Mouse (Mus musculus): ENCODE measurements around the gene Eml5.

Gene Eml5

DNA sequence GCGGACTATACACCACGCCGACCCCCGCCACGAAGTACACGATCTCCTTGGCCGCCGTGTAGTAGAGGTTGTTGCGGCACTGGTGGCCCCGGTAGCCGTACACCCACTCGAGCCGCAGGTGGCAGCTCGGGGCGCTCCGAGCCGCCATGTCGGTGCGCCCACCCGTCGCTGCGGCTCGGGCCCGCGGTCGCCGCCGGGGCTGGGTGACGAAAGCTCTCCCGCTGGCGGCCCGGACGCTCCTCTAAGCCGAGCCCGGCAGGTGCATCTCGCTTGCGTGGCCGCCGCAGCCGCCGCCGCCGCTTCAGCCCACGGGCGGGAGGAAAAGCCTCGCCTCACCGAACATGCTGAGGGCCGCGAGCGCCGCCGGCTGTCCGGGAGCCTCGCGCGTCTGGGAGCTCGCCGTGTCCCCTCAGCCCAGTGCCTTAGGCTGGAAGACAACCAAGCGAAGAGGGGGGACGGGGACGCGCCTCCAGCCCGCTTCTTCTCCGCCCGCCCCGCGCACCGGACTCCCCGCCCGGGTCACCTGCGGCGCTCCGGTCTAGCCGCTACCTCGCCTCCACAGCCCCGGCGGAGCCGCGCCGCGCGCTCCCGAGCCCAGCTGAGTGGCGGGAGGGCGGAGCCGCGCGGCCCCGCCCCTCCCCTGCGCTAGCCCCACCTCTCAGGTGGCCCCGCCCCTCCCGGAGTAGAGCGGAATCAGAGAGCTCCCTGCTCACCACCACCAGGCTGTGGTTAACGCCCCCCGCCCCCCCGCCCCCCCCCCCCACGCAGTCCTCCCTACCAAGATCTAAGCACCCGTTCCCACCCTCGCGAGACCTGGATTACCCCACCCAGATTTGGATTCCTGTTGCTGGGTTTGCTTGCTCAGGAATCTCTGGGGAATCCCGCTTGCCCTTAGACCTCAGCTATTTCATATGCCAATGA is at the start of gene Eml5:
Gene Eml5 (minus strand): TSS at position 604 of the 921 bp plus-strand sequence.
- DNase-seq (ENCODE audit: low spot score), result peak; percentile 60

DNA sequence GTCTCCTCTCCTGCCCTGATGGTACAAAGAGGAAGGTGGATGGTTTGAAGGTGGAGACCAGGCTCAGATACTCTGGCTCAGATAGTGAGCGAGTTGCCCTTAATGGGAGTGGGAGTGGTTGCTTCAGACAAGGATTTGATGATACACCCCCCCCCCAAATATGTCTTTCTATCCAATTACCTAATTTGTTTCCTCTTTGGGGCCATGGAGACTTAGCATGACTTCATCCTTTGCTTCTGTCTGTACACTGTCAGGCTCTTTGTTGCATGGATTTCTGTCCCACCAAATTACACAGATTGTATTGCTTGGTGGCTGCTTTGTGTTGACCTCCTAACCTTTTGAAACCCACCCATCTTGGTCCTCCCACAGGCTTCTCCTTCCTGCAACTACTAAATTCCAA is 31.6 kb upstream of the Eml5 start:
- no peak for DNase-seq (ENCODE audit: low spot score)

DNA sequence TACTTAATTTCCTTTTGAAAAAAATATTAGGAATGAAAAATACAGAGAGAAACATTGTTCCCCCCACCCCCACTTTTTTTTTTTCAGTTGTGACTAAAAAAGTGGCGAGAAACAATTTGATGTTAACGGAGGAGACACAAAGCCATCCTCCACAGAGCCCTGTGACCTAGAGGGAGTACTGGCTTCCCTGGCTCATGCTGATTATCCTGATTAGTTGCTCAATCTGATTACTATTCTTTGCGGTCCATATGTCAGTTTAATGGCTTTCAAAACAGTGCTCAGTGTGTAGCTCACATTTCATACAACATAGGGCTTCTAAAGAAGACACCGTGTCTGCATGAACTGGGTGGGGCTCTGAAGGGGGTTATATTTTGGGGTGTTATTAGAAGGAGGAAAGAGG is 31.2 kb upstream of the Eml5 start:
- no peak for DNase-seq (ENCODE audit: low spot score)

DNA sequence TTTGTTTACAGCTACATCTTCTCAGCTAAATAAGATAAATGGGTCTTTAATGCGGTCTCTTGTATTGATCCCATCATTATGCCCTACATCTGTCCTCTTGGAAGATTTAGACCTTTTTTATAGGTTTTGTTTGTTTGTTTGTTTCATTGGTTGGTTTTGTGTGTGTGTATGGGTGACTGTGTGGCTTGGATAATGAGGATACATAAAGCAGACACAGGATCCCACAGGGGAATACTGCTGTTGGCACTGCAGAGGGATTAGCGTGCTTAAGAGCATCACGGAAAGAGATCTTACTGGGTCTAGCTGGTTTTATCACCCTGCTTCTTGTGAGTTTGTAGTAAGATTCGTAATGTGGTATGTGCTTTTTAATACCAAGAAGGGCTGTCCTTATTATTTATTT is 29.9 kb upstream of the Eml5 start:
- DNase-seq (ENCODE audit: low spot score), result no peak

DNA sequence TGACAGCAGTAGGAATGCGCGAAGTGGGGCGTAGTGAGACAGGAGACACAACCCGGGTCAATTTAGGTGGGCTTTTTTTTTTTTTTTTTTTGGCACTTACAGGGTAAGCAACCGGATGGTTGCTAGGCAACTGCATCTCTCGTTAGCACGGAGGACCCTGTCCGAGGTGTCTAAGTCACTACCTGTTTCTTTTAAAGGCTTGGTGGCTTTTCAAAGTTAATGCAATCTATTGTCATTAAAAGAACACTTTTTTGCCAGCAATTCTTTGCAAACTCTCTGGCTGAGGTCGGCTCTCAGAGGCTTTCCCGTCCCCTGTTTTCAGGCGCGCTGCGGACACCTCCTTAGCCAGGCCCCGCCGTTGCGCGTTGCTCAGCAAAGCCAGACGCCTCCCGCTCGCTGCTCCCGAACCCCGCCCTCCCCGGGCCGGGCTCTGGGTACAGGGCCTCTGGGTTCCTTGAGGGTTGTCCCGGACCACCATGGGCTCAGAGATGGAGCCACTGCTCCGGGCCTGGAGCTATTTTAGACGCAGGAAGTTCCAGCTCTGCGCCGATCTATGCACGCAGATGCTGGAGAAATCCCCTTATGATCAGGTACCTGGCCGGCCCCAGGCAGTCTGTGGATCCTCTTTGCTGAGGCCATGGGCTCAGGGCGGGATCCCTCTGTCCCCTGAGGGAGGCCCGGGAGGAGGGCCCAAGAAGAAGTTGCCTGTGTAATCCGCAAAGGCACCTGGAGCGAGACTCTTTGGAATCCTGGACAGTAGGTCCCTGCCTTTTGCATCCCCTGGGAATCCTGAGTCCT is 19.1 kb upstream of the Eml5 start, which contains the start of gene Ttc8:
Gene Ttc8 (plus strand): TSS at position 381 of the 798 bp plus-strand sequence.
- peak; percentile 83 for DNase-seq (ENCODE audit: low spot score)

DNA sequence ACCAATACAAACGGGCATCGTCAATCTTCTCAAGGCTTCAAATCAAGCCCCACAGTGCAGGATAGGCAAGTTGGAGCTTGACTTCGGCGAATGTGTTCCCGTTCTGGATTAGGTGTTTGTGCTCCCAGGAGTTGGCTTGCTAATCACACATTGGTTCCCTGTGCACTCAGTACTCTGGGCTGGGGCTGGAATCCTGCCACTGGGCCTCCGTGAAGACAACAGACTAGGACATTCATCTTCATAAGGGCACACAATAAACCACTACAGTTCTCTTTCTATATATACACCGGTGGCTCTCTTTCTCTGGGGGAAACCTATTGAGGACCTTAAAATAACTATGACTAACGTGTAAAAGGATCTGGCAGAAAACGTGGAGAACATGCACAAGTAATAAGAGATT is 8.8 kb upstream of the Eml5 start:
- no peak for DNase-seq (ENCODE audit: low spot score)

DNA sequence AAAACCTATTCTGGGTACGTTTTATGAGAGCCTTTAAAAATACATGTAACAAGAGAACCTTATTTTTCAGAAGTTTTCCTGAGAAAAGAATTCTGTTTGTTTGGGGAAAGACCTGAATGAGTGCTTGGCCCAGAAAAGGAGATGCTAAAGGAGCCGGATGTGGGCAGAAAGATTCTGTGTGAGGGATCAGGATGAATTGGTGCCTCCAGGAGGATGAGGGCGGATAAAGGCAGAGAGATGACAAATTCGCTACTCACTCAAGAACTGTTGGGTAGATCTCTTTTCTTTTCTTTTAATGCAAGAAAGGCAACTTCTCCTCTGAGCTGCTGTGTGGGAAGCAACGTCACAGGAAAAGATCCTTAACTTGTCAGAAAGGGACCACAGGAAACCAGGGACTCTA is 4.2 kb upstream of the Eml5 start:
- no peak for DNase-seq (ENCODE audit: low spot score)

DNA sequence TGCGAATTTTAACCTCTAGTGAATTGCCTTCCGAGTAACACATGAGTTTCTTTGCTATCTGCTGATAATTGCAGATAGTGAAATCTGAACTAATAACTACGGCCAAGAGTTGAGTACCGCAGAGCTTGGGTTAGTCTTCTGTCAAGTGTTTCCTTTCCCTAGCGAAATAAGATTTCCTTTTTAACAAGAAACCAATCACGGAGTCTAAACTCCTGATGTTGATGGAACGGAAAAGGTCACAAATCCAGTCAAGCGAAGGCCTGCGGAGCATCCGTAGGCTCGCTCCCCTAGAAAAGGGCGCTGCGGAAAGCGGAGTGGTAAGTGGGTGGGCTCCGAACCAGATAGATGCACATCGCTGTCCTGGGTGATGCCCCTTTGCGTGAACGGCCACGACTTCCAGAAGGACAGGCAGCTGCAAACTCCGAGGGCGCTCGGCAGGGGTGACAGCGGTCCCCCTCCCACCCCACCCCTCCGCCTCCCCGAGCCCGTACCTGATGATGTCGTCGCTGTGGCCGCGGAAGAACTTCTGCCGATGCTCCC is 873 bp downstream of the Eml5 start:
- DNase-seq (ENCODE audit: low spot score), result no peak

DNA sequence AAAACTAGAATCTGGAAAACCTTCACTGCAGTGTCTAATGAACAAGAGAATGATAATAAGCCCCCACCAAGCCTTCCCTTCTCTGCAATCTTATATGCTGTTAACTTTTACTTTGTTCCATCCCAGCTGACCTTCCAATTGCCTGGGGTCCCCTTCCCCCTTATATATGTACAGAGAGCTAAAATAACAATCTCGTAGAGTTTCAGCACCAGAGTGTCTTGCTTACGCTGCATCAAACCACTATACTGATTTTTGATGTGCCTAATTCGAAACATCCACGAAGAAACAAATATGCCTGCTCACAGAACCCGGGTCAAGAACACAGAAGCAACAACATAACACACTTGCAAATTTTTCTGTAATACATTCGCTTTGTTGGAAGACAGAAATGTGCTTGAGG is 1.6 kb downstream of the Eml5 start:
- no peak for DNase-seq (ENCODE audit: low spot score)

DNA sequence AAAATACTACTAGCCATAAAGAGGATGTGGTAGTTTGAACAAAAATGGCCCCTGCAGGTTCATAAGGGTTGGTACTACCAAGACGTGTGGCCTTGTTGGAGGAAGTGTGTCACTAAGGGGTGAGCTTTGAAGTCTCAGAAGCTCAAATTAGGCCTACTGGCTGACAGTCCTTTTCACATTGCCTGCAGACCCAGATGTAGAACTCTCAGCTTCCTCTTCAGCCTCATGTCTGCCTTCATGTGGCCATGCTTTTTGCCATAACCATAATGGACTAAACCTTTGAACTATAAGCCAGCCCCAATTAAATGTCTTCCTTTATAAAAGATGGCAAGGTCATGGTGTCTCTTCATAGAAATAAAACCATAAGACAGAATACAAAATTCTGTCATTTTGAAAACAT is 4.5 kb downstream of the Eml5 start:
- no peak for DNase-seq (ENCODE audit: low spot score)

DNA sequence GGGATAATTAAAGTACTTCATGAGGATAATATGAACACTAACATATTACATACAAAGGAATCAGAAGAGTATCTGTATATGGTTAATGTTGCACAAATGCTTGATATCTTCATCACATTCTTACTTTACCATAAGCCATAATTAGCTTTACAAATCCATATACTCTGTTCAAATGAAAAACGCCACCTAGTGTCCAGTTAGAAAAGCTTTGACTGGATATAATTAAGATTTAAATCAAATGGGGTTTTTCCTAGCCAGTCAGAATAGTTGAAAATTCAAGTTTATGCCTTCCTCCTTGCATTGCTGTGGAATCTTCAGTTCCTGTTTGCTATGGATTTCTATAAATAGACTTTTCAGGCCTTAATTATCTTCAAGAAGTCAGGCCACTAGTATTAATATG is 16.8 kb downstream of the Eml5 start:
- DNase-seq (ENCODE audit: low spot score), result no peak

DNA sequence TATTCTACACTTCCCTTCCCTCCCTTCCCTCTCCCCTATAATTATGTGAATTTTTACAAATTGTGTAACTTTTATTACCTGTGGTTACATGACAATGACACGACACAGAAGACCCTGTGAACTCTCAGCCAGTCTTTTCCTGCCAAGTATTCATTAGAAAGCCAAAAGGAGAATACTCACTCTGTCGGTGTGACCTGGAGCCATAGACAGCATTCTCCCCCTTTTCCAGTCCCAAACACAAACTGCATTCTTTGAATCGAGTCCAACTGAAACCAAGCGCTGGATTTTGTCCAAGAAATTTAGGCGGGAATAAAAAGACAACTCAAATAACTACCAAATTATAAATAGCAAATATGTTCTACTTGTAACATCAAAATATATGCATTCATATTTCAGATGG is 19.5 kb downstream of the Eml5 start:
- no peak for DNase-seq (ENCODE audit: low spot score)

DNA sequence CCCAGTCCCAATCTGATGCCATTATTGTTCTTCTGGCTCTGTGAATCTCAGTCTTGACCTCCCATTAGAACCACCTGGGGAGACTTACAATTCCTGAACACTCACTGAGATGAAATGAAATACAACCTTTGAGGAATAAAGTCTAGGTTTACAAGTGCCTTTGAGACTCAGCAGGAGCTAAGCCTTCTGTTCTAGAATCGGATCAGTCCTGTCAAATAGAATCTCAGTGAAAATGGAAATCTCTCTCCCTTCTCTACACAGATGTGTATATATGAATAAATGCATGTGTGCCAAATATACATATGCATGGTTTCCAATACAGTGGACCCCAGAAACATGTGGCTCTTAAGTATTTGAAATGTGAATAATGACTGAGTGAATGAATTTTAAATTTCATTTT is 22.6 kb downstream of the Eml5 start:
- DNase-seq (ENCODE audit: low spot score), result no peak

DNA sequence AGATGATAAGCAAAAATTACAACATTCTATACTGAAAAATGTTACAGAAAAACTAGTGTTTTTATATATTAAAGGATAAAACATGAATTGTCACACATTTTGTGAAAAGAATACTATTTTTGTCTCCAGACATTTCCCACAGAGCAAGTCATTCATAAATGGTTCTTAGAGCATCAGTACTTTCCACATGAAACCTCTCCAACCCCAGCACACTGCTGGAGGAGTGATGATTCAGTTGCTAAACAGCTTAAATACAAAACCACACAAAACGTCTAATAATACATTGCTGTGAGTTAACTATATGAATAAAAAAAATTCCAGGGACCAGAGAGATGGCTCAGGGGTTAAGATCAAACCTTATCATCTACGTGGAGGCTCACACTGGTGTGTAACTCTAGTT is 26.1 kb downstream of the Eml5 start:
- DNase-seq (ENCODE audit: low spot score), result no peak

DNA sequence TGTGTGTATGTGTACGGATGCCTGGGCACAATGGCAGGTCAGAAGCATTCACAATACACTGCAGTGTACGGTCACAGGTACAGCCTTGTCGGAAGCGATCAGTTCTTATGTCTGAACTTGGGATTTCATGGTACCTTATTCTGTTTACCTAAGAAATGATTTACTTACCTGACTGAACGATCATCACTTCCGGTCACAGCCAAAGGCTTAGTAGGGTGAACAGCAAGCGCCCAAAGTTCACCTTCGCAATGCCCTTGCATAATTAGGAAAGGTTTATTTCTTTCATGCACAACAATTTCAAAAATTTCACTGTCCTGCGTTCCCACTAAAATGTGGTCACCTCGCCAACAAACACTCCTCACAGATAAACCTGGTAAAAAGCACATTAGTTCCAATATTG is 28.4 kb downstream of the Eml5 start:
- no peak for DNase-seq (ENCODE audit: low spot score)

DNA sequence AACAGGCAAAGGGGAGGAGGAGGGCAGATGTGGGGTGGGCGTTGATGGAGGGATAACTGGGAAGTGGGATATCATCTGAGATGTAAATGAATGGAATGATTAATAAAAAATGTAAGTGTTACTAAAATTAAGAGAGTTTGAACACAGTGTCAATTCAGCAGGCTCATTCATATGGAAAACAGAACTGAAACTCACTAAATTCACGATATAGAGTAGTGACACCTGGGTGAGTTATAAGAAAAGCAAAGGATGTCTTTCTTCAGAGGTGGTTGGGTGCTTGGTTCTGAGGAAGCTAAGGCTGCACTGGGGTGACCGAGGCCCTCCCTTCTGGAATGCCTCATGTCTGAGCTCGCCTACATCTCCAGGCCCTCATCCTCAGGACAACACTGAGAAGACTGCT is 37.8 kb downstream of the Eml5 start:
- no peak for DNase-seq (ENCODE audit: low spot score)

DNA sequence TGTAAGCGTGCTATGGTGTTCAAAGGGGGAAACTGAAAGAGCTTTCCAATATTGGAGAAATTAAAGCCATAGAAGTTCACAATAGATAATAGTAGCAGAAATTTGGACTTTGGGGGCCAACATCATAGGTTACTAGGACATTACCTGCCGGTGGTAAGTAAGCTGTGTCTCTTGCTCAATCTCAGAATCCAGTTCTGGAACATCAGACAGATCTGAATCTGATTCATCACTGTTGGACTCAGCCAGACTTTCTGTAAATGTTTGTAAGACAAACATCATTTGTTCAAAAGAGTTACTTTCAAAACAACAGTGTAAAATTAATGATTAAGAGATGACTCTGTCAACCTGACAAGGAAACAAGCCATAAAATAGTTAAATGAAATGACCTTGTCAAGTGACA is 41.0 kb downstream of the Eml5 start:
- no peak for DNase-seq (ENCODE audit: low spot score)

DNA sequence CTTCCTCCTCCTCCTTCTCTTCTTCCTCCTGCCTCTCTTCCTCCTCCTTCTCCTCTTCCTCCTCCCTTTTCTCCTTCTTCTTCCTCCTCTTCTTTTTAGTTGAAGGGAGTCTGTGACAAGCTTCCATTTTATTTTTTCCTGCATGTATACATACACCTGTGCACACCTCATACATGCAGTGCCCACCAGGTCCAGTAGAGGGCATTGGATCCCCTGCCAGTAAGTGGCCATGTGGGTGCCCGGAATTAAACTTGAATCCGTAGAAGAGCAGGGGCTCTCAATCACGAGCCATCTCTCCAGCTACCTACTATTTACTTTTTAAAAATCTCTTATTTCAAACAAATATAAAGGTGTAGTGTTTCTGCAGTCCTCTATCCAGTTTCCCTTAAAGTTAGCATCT is 50.5 kb downstream of the Eml5 start:
- DNase-seq (ENCODE audit: low spot score), result peak; percentile 11

DNA sequence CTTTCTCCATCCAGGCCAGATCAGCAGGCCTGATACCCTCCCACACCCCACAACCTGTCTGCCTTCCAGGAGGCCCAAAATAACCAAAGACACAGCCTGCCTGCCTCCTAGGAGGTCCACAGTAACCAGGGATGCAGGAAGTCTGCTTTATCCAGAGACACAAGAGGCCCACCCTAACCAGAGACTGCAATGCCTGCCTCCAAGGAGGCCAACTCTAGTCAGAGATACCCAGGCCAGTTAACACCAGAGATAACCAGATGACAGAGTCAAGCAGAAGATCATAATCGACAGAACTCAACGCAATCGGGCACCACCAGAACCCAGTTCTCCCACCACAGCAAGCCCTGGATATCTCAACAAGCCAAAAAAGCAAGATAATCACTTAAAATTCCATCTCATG is 56.5 kb downstream of the Eml5 start:
- no peak for DNase-seq (ENCODE audit: low spot score)

DNA sequence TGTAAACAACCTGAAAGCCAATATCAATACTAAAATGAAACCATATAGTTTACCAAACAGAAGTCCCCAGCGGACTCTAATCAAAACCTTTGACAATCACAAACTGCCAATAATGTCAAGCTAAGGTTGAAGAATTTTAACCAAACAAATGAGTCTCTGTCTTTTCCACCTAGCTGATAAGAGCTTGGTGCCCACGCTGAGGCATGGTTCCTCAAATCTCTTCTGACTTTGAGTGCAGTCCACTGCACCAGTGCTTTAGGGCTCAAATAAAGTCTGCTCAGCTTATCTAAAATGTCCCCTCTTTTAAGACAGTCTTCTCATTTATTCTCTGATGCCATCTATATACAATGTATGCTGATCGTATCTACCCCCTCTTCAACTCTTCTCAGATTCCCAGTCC is 61.1 kb downstream of the Eml5 start:
- DNase-seq (ENCODE audit: low spot score), result no peak

DNA sequence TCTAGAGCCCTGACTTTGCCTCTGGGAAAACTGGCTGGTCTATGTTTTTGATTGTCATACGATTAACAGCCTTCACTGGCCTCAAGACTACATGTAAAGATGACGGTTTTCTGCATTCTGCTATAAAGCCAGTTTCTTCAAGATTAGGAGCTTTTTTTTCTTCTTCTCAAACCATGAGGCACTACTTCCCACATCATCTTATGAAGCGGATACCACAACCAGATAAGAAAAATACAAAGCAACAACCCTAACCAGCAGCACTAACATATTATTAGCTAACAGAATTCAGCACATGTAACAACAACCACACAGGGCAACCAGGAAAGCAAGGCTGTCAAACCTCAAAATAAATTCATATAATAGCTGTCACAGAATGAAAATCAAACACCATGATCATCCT is 63.3 kb downstream of the Eml5 start:
- no peak for DNase-seq (ENCODE audit: low spot score)

DNA sequence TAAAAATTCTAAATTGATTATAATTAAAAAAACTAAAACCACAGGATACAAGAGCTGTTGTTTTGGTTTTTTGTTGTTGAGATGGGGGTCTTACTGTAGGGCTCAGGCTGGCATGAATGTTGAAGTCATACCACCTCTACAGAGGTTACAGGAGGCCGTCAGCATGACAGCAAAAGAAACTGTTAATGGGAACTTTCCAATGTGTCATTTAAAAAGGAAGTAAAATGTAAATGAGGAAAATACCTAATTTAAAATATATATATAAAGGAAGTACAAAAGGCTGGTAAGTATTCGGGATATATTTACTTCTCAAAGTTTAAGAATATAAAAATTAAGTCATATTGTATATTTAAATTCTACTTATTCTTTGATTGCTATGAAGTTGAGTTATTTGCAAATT is 65.8 kb downstream of the Eml5 start:
- DNase-seq (ENCODE audit: low spot score), result no peak

DNA sequence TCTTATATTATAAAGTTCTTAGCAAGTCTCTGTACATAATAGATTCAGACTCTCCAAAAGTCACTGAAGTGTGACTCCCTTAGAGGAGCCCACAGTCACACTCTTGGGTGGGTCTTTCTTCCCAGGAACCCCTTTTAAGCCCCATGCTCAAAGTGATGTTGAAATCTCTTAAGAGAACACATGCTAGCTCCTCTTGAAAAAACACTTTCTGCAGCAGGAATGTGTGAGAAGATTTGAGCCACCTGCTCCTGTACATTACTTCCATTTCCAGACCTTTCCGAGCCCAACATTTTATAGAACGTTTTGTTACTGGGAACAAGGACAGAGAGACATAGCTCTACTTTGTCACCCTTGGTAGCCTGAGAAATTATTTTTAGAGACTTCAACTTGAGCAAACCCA is 66.4 kb downstream of the Eml5 start:
- no peak for DNase-seq (ENCODE audit: low spot score)
